Mouse (Mus musculus): ENCODE results near the gene Rbx1. TPM values are rescaled to one million over a fixed set of nuclear protein-coding genes. Genes with fewer than 3 reads are reported as not detected.
A peak's percentile ranks its signal among the peaks of the same experiment; 100 is the strongest.

Rbx1 gene
- polyA plus RNA-seq, 2 experiments = 233 to 532 TPM

DNA sequence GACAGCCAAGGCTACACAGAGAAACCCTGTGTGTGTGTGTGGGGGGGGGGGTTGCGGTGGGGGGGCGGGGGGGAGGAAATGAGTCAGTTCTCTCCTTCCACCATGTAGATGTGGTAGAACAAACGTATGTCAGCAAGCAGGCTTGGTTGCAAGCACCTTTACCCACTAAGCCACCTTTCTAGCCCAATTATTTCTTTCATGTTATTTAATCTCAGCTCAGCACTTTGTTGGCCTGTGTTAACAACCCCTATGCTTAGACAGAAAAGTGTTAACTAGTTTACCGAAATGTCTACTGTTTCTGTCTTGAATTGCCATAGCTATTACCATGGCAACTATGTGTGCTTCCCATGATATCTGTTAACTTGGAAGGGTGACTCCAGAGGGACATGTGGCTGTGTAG, 44.5 kb downstream of the Rbx1 start:
- no peak for ATAC-seq (ENCODE audit: low FRiP score, low read depth)

DNA sequence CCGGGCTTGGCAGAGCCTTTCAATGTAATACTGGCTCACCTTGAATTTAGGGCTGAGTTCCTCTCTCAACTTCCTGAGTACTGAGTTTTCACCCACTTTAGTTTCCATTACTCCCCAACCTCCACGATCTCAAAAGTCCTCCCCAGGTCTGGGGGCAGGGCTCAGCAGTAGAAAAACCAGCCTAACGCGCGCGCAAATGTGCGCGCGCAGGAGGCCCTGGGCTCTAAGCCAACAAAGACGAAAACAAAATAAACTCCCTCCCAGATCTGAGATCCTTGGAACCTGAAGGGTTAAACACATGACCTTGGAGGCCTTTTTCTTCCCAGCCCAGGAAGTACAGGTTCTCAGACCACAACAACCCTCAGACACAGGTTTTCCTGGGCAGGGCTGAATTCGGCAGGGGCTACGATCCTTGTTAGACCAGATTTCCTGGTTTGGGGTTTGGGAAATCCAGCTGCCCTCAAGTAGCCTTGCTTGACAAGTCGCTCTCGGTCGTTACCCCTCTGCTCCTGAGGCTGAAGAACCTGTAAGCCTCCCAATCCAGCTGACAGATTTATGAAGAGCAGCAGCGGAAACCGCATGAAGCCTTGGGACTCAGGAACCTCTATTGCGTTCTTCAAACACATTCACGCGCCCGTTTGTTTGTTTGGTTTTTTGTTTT, 45.6 kb downstream of the Rbx1 start:
- Histone ChIP-seq H3K27me3 (ENCODE audit: control insufficient read depth, insufficient read depth, low read length) (no peaks in the 10 kb centered on the region), H3K4me1 (ENCODE audit: control insufficient read depth, insufficient read depth, low read length) (peaks cover 6% of the 10 kb centered on the region; the same call in 1 of the 2 replicates), H3K27ac (replicated peaks; ENCODE audit: low read depth, low read length) (peak overlapping the region; percentile 62), H3K9ac (ENCODE audit: low read depth, low read length, severe bottlenecking) (peak overlapping the region; percentile 44), H3K9me3 (ENCODE audit: control insufficient read depth, low read length) (no peaks in the 10 kb centered on the region), H3K36me3 (ENCODE audit: control insufficient read depth, insufficient read depth, low read length) (no peaks in the 10 kb centered on the region), H3K4me3 (replicated peaks; ENCODE audit: low read length) (peak overlapping the region; percentile 19), H3K4me2 (replicated peaks; ENCODE audit: low read depth, low read length, severe bottlenecking) (peak overlapping the region; percentile 35)
- WGBS = 38% methylated on average over 21 of the region's 21 CpGs
- DNase-seq (ENCODE audit: low spot score) (peak; percentile 37), ATAC-seq (ENCODE audit: low FRiP score, low read depth) (no peak)
- no peak for TF ChIP-seq POLR2A (IDR thresholded peaks at IDR 0.05; ENCODE audit: borderline replicate concordance, extremely low read depth, insufficient read depth, insufficient read length)

More for the DNA sequence above, 44.5 kb downstream of the Rbx1 start:
- no peak for TF ChIP-seq POLR2A (IDR thresholded peaks at IDR 0.05; ENCODE audit: borderline replicate concordance, extremely low read depth, insufficient read depth, insufficient read length)
- Histone ChIP-seq H3K4me1 (ENCODE audit: control insufficient read depth, insufficient read depth, low read length) (peaks cover 6% of the 10 kb centered on the region; the same call in 1 of the 2 replicates), H3K9ac (ENCODE audit: low read depth, low read length, severe bottlenecking) (no peak overlapping the region), H3K4me3 (replicated peaks; ENCODE audit: low read length) (no peak overlapping the region), H3K9me3 (ENCODE audit: control insufficient read depth, low read length) (no peaks in the 10 kb centered on the region), H3K27me3 (ENCODE audit: control insufficient read depth, insufficient read depth, low read length) (no peaks in the 10 kb centered on the region), H3K36me3 (ENCODE audit: control insufficient read depth, insufficient read depth, low read length) (no peaks in the 10 kb centered on the region), H3K27ac (replicated peaks; ENCODE audit: low read depth, low read length) (no peak overlapping the region), H3K4me2 (replicated peaks; ENCODE audit: low read depth, low read length, severe bottlenecking) (no peak overlapping the region)
- WGBS = 73% methylated on average over 4 of the region's 4 CpGs
- DNase-seq (ENCODE audit: low spot score) = no peak

DNA sequence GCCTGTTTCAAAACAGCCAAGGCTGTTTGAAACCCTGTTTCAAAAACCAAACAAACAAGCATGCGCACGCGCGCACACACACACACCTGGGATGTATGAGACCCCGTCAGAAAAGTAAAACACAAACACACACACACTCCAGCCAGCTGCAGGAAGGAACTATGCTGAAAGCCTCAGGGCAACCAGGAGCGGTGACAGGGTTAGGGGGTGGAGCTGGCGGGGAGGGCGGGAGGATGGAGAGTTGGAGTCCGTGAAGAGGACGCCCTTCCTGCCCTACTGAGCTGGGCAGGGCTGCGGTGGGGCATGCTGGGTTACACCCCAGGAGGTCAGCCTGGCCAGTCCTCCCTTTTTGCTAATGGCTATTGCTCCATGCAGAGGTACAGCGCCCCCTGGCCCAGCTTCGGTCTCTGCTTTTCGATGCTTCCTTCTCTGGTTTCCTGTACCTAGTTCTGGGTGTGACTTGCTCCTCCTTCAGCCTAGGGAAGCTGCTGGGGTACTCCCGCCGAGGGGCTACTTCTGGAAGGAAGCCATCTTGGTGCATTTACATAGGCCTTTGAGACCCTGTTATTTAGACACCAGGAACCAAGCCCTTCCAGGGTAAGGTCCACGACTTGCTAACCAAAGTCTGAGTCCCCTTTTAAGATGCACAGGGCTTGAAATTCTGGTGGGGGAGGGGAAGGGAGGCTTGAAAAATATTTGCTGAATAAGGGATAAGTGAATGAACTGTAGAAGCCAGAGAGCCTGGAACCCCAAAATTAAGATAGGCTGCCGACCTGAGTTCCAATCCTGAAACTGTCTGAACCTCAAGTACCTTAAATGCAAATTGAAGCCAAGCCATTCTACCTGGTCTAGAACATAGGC, 48.2 kb downstream of the Rbx1 start:
- H3K27ac ChIP-seq (replicated peaks; ENCODE audit: low read depth, low read length) = peak overlapping the region; percentile 19; the same call in 1 of the 2 replicates
- H3K27me3 ChIP-seq (ENCODE audit: control insufficient read depth, insufficient read depth, low read length) = no peaks in the 10 kb centered on the region
- peak; percentile 76 for DNase-seq (ENCODE audit: low spot score)
- H3K4me1 ChIP-seq (ENCODE audit: control insufficient read depth, insufficient read depth, low read length) = peaks cover 6% of the 10 kb centered on the region; the same call in 1 of the 2 replicates
- H3K4me3 ChIP-seq (replicated peaks; ENCODE audit: low read length) = peak overlapping the region; percentile 32
- ATAC-seq (ENCODE audit: low FRiP score, low read depth) = peak; percentile 73; the same call in 1 of the 2 replicates
- no peaks in the 10 kb centered on the region for H3K36me3 ChIP-seq (ENCODE audit: control insufficient read depth, insufficient read depth, low read length)
- peak overlapping the region; percentile 45 for H3K9ac ChIP-seq (ENCODE audit: low read depth, low read length, severe bottlenecking)
- no peaks in the 10 kb centered on the region for H3K9me3 ChIP-seq (ENCODE audit: control insufficient read depth, low read length)
- 9% methylated on average over 16 of the region's 18 CpGs for WGBS
- TF ChIP-seq POLR2A (IDR thresholded peaks at IDR 0.05; ENCODE audit: borderline replicate concordance, extremely low read depth, insufficient read depth, insufficient read length) = no peak
- H3K4me2 ChIP-seq (replicated peaks; ENCODE audit: low read depth, low read length, severe bottlenecking) = peak overlapping the region; percentile 56

DNA sequence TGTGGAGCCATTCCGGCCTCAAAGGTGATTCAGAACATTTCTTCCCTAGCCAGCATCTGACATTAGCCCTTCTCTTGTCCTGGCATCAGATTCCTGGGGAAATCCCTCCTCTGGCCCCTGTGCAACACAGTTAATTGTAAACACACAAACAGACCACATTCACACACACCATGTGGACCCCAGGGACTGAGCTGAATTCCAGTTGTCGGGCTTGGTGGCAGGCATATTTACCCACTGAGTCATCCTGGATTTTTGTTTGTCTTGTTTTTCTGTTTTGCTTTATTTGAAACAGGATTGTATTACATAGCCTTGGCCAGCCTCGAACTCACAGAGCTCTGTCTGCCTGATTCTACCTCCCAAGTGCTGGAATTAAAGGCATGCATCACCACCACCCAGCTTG, 49.1 kb downstream of the Rbx1 start:
- ATAC-seq (ENCODE audit: low FRiP score, low read depth) = no peak
- no peak for DNase-seq (ENCODE audit: low spot score)
- H3K9me3 ChIP-seq (ENCODE audit: control insufficient read depth, low read length) = no peaks in the 10 kb centered on the region
- no peak overlapping the region for H3K9ac ChIP-seq (ENCODE audit: low read depth, low read length, severe bottlenecking)
- 69% methylated on average over 3 of the region's 3 CpGs for WGBS
- peaks cover 6% of the 10 kb centered on the region; the same call in 1 of the 2 replicates for H3K4me1 ChIP-seq (ENCODE audit: control insufficient read depth, insufficient read depth, low read length)
- no peak for TF ChIP-seq POLR2A (IDR thresholded peaks at IDR 0.05; ENCODE audit: borderline replicate concordance, extremely low read depth, insufficient read depth, insufficient read length)
- H3K36me3 ChIP-seq (ENCODE audit: control insufficient read depth, insufficient read depth, low read length) = no peaks in the 10 kb centered on the region
- no peak overlapping the region for H3K27ac ChIP-seq (replicated peaks; ENCODE audit: low read depth, low read length)
- no peak overlapping the region for H3K4me2 ChIP-seq (replicated peaks; ENCODE audit: low read depth, low read length, severe bottlenecking)
- H3K4me3 ChIP-seq (replicated peaks; ENCODE audit: low read length) = no peak overlapping the region
- H3K27me3 ChIP-seq (ENCODE audit: control insufficient read depth, insufficient read depth, low read length) = no peaks in the 10 kb centered on the region

DNA sequence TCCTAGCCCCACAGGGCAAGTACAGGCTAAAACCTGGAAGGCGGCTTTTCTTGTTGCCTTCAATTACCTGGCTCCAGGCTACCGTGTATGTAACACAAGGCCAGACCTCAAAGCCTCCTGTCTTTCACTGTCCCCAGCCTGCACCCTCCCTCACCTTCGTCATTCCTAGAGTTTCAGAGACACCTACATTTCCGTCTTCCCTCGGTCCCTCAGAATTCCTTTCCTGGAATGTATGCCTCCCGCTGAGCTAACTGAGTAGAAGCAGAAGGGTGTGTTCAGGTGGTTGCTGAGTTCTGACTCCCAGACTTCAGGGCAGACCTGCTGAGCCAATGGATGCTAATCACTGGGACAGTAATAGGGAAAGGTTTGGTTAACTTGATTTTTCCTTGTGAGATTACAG, 51.9 kb downstream of the Rbx1 start:
- Histone ChIP-seq H3K4me2 (replicated peaks; ENCODE audit: low read depth, low read length, severe bottlenecking) (no peak overlapping the region), H3K9ac (ENCODE audit: low read depth, low read length, severe bottlenecking) (no peak overlapping the region), H3K4me3 (replicated peaks; ENCODE audit: low read length) (no peak overlapping the region), H3K9me3 (ENCODE audit: control insufficient read depth, low read length) (no peaks in the 10 kb centered on the region), H3K27ac (replicated peaks; ENCODE audit: low read depth, low read length) (no peak overlapping the region), H3K27me3 (ENCODE audit: control insufficient read depth, insufficient read depth, low read length) (no peaks in the 10 kb centered on the region), H3K36me3 (ENCODE audit: control insufficient read depth, insufficient read depth, low read length) (no peaks in the 10 kb centered on the region), H3K4me1 (ENCODE audit: control insufficient read depth, insufficient read depth, low read length) (peaks cover 6% of the 10 kb centered on the region; the same call in 1 of the 2 replicates)
- DNase-seq (ENCODE audit: low spot score) (no peak), ATAC-seq (ENCODE audit: low FRiP score, low read depth) (no peak)
- 33% methylated on average over 6 of the region's 6 CpGs for WGBS
- TF ChIP-seq POLR2A (IDR thresholded peaks at IDR 0.05; ENCODE audit: borderline replicate concordance, extremely low read depth, insufficient read depth, insufficient read length) = no peak
